Mouse (Mus musculus) stomach, embryonic 15.5 days (tissue): ENCODE data around the gene Keg1. TPM values are rescaled to one million over a fixed set of nuclear protein-coding genes. Genes with fewer than 3 reads are reported as not detected.

ENCODE experiments used
- polyA plus RNA-seq: library from polyadenylated mRNA; unstranded; fragments of >200 nt; fragmentation: Nextera tagmentation; extraction: Ambion mirVana; gene quantifications from 2 replicates; pipeline ENCODE4 v1.2.1, GENCODE M21; 2015

The Keg1 gene
- polyA plus RNA-seq, 1 experiment from 2014 or later: 0.82 TPM

Other genes with a start within 250 kb of the Keg1 start
- gene Mpeg1, start 235.0 kb upstream of the Keg1 start, polyA plus RNA-seq: 1.2 and 1.3 TPM in 2 replicates
- gene Dtx4, start 194.3 kb upstream of the Keg1 start, polyA plus RNA-seq: 14.7 and 18.6 TPM in 2 replicates
- 20.5 and 21.1 TPM in 2 replicates for gene Fam111a, start 150.0 kb upstream of the Keg1 start, polyA plus RNA-seq
- gene Gm4952, start 95.8 kb upstream of the Keg1 start, polyA plus RNA-seq: 0.32 and 0.43 TPM in 2 replicates
- not detected in 2 replicates for gene Glyat, start 62.5 kb upstream of the Keg1 start, polyA plus RNA-seq
- not detected in 2 replicates for gene Olfr1442, start 25.3 kb upstream of the Keg1 start, polyA plus RNA-seq
- not detected in 2 replicates for gene Olfr1443, start 17.7 kb upstream of the Keg1 start, polyA plus RNA-seq
- gene Cntf, start 69.8 kb downstream of the Keg1 start, polyA plus RNA-seq: 1.2 TPM in 2 replicates
- 13.9 and 14.5 TPM in 2 replicates for gene Zfp91, start 100.3 kb downstream of the Keg1 start, polyA plus RNA-seq
- gene Lpxn, start 100.4 kb downstream of the Keg1 start, polyA plus RNA-seq: 2.5 and 2.6 TPM in 2 replicates
- gene Gm5244, start 150.9 kb downstream of the Keg1 start, polyA plus RNA-seq: not detected in 2 replicates
- not detected in 2 replicates for gene Olfr1444, start 161.5 kb downstream of the Keg1 start, polyA plus RNA-seq
- gene Olfr1445, start 188.1 kb downstream of the Keg1 start, polyA plus RNA-seq: not detected in 2 replicates
- gene Olfr1446, start 197.7 kb downstream of the Keg1 start, polyA plus RNA-seq: not detected in 2 replicates
- gene Olfr1447, start 208.0 kb downstream of the Keg1 start, polyA plus RNA-seq: not detected in 2 replicates
- not detected in 2 replicates for gene Olfr1448, start 228.6 kb downstream of the Keg1 start, polyA plus RNA-seq
- gene Olfr1449, start 235.1 kb downstream of the Keg1 start, polyA plus RNA-seq: not detected in 2 replicates